8 mouse cellular contexts compared by ENCODE assay signal in genomic region chr5:71700468-71701272, GRCm38 (mm10). TPM values are rescaled to one million over a fixed set of nuclear protein-coding genes. Genes with fewer than 3 reads are reported as not detected.
DNase-seq lines count a peak whose midpoint lies in the region; ATAC-seq and TF ChIP-seq lines count a peak whose summit lies in the region.

No protein-coding gene starts in this region.

- no peaks in the 10 kb centered on the region for H3K27me3 ChIP-seq in hindbrain, embryonic 16.5 days (replicated peaks; ENCODE audit: control insufficient read depth, insufficient read depth, low read length)
- H3K27me3 ChIP-seq in small intestine, adult 2 months (ENCODE audit: control insufficient read depth, insufficient read depth, low read length), result no peaks in the 10 kb centered on the region; the same call in 1 of the 2 replicates

- no peak for TF ChIP-seq POLR2A in small intestine, adult 2 months (IDR thresholded peaks at IDR 0.05; ENCODE audit: low read depth, low read length)

- peak overlapping the region; percentile 72 for H3K9ac ChIP-seq in hindbrain, embryonic 16.5 days (ENCODE audit: low read depth, low read length)

- under 1% methylated on average over 46 of the region's 46 CpGs for WGBS in hindbrain, embryonic 16.5 days
- WGBS in small intestine, adult 2 months, result 3% methylated on average over 46 of the region's 46 CpGs

- no peak for TF ChIP-seq CTCF in small intestine, adult 2 months (IDR thresholded peaks at IDR 0.05; ENCODE audit: extremely low read depth, insufficient read length, insufficient replicate concordance, low read depth, low read length)

- H3K4me2 ChIP-seq in hindbrain, embryonic 16.5 days (ENCODE audit: low read length), result peak overlapping the region; percentile 84

- peak; percentile 73 for DNase-seq in adrenal gland, adult 2 months
- DNase-seq in cerebellum, postnatal 36 days, result peak; percentile 61 to 64
- DNase-seq in frontal cortex, postnatal 36 days (ENCODE audit: low spot score in 2 of 2), result peak; percentile 73 to 80
- peak; percentile 44 to 74 for DNase-seq in left cerebral cortex, adult 9 months (ENCODE audit: low spot score in 2 of 2)
- DNase-seq in mesoderm, embryonic 11.5 days (ENCODE audit: low read depth, low spot score), result peak; percentile 61
- DNase-seq in adipocyte (ENCODE audit: low spot score), result no peak

- H3K4me1 ChIP-seq in hindbrain, embryonic 16.5 days (ENCODE audit: control insufficient read depth, insufficient read depth, low read depth, low read length), result peaks cover 2% of the 10 kb centered on the region
- H3K4me1 ChIP-seq in small intestine, adult 2 months (ENCODE audit: control insufficient read depth, insufficient read depth, insufficient read length, low read length), result no peaks in the 10 kb centered on the region

- H3K36me3 ChIP-seq in hindbrain, embryonic 16.5 days (ENCODE audit: control insufficient read depth, insufficient read depth, low read length), result no peaks in the 10 kb centered on the region
- H3K36me3 ChIP-seq in small intestine, adult 2 months (ENCODE audit: control insufficient read depth, insufficient read depth, low read length), result no peaks in the 10 kb centered on the region

- H3K4me3 ChIP-seq in hindbrain, embryonic 16.5 days (ENCODE audit: low read length), result peak overlapping the region; percentile 65
- H3K4me3 ChIP-seq in small intestine, adult 2 months (ENCODE audit: low read depth, low read length), result peak overlapping the region; percentile 41

- H3K9me3 ChIP-seq in hindbrain, embryonic 16.5 days (ENCODE audit: control insufficient read depth, low read length), result no peaks in the 10 kb centered on the region

- peak; percentile 97 for ATAC-seq in hindbrain, embryonic 16.5 days

- H3K27ac ChIP-seq in hindbrain, embryonic 16.5 days (ENCODE audit: low read depth, low read length), result peak overlapping the region; percentile 68
- H3K27ac ChIP-seq in small intestine, adult 2 months (ENCODE audit: insufficient read depth, low read depth, low read length), result no peak overlapping the region

RNA-seq across cellular contexts. Expression of gene Gabra4, which starts 42.6 kb away (rescaled TPM):
- total RNA-seq in adrenal gland, adult 2 months (2021), result under 1 TPM; 0.06 to 0.21 TPM
- 0.04 TPM in 1 of 2 replicates, not detected in the other for polyA plus RNA-seq in adrenal gland, adult 2 months (2012; rRNA removed)
- polyA plus RNA-seq in hindbrain, embryonic 16.5 days (2015; fragmentation: Nextera tagmentation; extraction: Ambion mirVana), result 25.5 and 29.2 TPM in 2 replicates
- 0.43 TPM in 1 of 2 replicates, not detected in the other for polyA plus RNA-seq in small intestine, adult 2 months (2012; rRNA removed)

RNA-seq across cellular contexts. Expression of gene Gabrb1, which starts 42.8 kb away (rescaled TPM):
- total RNA-seq in adrenal gland, adult 2 months (2021), result under 1 TPM; 0.03 to 0.26 TPM
- polyA plus RNA-seq in adrenal gland, adult 2 months (2012; rRNA removed), result 0.03 and 0.06 TPM in 2 replicates
- polyA plus RNA-seq in hindbrain, embryonic 16.5 days (2015; fragmentation: Nextera tagmentation; extraction: Ambion mirVana), result 37.0 and 42.1 TPM in 2 replicates
- polyA plus RNA-seq in small intestine, adult 2 months (2012; rRNA removed), result not detected in 2 replicates

Comparison
In these comparisons a context has a peak if more than half of its experiments do, and no peak if none do; other contexts are left out.
1. RNA of gene Gabra4, which starts 42.6 kb away (polyA plus RNA-seq): 25.5 to 29.2 TPM in hindbrain, embryonic 16.5 days; 0.04 TPM in adrenal gland, adult 2 months and 0.43 TPM in small intestine, adult 2 months; every median in the first group is over 10 times any median in the second.
2. RNA of gene Gabrb1, which starts 42.8 kb away (polyA plus RNA-seq): 37.0 to 42.1 TPM in hindbrain, embryonic 16.5 days; 0.03 to 0.06 TPM in adrenal gland, adult 2 months and not detected in small intestine, adult 2 months; every median in the first group is over 10 times any median in the second.